Mouse (Mus musculus): Measurements from ENCODE around the gene Stat3.
A peak's percentile ranks its signal among the peaks of the same experiment; 100 is the strongest.

The Stat3 gene

DNA sequence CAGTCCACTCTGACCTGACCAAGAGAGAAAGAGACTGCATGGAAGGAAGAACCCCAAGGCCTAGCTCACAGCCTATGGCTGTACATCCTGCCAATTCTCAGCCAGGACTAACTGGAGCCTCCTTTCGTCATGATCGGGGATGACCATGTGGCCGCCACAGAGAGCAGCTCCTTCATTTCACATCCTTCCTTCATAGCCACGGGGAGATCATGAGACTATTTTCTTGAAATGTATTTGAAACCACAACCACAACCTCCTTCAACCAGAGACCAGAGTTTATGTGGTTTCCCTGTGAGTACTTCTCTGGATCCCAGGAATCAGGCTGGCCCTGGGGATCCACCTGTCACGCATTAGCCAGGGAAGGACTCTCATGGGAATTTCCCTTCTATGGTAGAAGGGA lies 86.3 kb downstream of the Stat3 start:
- DNase-seq (ENCODE audit: low read depth, low spot score), result no peak
- Histone ChIP-seq H3K36me3 (ENCODE audit: control insufficient read depth, insufficient read depth, low read length, poor library complexity, severe bottlenecking) (no peaks in the 10 kb centered on the region), H3K27me3 (ENCODE audit: control insufficient read depth, insufficient read depth, low read length, poor library complexity, severe bottlenecking) (no peaks in the 10 kb centered on the region)

DNA sequence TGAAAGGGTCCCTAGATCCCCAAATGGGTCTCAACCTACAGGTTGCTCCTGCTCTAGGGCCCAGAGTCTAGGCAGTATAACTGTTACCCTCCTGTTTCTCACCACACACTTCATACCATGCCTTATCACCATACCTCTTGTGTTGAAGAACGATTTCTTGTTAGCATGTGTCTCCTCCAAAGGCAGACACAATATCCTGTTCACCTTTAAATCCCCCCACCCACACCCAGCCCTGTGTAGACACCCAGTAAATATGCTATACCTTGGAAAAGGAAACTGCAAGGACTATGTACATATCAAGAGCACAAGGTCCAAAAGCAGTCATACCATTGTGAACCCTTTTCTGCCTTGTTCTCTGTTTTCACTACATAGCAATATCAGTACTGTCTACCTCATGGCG lies 87.3 kb downstream of the Stat3 start:
- Histone ChIP-seq H3K27me3 (ENCODE audit: control insufficient read depth, insufficient read depth, low read length, poor library complexity, severe bottlenecking) (no peaks in the 10 kb centered on the region), H3K36me3 (ENCODE audit: control insufficient read depth, insufficient read depth, low read length, poor library complexity, severe bottlenecking) (no peaks in the 10 kb centered on the region)
- no peak for DNase-seq (ENCODE audit: low read depth, low spot score)

DNA sequence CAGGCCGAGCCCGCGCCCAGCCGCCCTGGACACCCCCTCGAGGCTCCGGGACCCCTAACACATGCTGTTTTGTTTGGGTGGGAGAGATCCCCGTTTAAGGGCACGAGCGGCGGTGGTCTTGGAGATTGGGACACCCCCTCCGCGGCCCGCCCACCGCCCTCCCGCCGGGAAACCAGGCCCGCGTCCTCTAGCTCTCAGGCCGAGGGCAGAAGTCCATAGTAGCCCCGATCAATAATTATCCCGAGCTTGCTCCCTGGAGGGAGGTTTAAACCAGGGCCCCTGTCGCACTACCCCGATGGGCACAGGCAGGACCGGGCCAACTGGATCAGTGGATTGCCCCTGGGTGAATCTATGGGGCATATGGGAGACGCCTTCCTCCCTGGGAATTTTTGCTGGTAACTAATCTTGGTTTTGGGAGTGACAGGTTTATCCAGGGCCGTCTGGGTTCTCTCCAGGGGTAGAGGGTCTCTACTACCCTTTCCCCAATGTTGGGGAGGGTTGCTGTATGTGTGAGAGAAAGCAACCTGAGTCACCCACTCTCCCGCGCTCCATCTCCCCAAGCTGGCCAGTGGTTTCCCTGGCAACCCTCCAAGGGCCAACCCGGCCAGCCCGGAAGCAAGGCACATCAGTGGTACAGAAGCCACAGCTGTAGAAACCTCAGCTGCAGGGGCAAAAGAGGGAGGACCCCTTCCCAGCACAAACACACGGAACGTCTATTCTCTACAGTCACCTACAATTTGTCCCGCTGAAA lies 88.4 kb downstream of the Stat3 start:
- Histone ChIP-seq H3K27me3 (ENCODE audit: control insufficient read depth, insufficient read depth, low read length, poor library complexity, severe bottlenecking) (no peaks in the 10 kb centered on the region), H3K36me3 (ENCODE audit: control insufficient read depth, insufficient read depth, low read length, poor library complexity, severe bottlenecking) (no peaks in the 10 kb centered on the region)
- DNase-seq (ENCODE audit: low read depth, low spot score), result no peak

DNA sequence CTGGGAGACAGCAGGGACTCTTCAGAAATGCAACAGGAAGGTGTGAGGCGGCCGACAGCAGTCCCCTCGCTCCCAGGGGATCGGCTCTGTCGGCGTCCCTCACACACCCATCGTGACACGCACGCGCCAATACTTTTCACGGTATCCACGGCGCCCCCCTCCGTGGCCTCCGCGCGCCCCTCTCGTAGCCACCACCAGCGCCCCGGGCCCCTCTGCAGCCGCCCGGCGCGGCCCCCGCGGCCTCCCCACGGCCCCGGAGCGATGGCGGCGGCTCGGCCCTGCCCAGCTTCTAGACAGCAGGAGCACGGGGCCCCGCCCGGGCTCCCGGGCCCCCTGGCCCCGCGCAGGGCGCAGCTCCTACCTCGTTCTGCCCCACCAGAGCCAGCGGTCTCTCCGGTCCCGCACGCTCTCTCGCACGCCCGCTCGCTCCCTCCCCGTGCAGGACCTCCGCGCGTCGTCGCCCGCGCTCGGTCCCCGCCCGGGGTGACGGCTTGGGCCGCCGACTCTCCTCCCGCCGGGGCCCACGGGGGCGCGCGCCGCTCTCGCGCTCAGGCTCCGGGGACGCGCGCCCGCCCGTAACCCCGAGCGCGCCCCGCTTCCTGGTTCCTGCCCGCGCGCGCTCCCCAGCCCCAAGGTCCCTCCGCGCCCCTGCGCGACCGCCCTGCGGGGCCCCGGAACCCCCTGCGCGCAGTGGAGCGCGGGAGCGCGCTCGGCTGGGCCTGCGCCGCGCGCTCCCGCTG lies 89.1 kb downstream of the Stat3 start, which contains the start of gene Stat5b:
TSS of gene Stat5b (minus strand) at position 687 of the 740 bp plus-strand sequence.
- peak; percentile 84 for DNase-seq (ENCODE audit: low read depth, low spot score)
- Histone ChIP-seq H3K36me3 (ENCODE audit: control insufficient read depth, insufficient read depth, low read length, poor library complexity, severe bottlenecking) (0 out of 2 replicates have a peak, but pooled peaks cover 2% of the 10 kb centered on the region), H3K27me3 (ENCODE audit: control insufficient read depth, insufficient read depth, low read length, poor library complexity, severe bottlenecking) (no peaks in the 10 kb centered on the region)

DNA sequence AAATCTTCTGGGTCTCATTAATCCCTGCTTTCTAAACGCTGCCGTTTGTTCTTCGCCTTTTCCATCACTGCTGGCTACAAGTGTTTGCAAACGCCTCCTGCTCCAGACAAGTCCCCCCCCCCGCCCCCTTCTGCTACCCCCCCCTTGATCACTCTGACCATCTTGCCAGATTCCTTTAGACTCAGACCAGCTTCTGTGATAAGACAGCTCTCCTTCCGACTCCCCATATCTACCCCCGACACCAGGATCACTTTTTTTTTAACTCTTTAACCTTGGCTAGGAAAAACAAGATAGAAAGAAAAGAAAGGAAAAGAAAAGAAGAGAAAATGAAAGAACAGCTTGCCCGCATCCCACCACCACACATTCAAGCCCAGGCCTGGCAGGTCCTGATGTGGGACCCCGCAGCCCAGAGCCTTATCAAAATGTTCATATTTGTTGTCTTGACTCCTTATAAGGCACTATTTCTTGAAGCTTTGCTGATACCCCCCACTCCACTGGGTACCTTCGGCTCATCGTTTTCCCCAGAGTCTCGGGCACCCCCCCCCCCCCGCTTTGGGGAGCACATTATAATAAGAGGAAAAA lies 89.8 kb downstream of the Stat3 start:
- H3K27me3 ChIP-seq (ENCODE audit: control insufficient read depth, insufficient read depth, low read length, poor library complexity, severe bottlenecking), result no peaks in the 10 kb centered on the region
- DNase-seq (ENCODE audit: low read depth, low spot score), result no peak
- 0 out of 2 replicates have a peak, but pooled peaks cover 2% of the 10 kb centered on the region for H3K36me3 ChIP-seq (ENCODE audit: control insufficient read depth, insufficient read depth, low read length, poor library complexity, severe bottlenecking)

DNA sequence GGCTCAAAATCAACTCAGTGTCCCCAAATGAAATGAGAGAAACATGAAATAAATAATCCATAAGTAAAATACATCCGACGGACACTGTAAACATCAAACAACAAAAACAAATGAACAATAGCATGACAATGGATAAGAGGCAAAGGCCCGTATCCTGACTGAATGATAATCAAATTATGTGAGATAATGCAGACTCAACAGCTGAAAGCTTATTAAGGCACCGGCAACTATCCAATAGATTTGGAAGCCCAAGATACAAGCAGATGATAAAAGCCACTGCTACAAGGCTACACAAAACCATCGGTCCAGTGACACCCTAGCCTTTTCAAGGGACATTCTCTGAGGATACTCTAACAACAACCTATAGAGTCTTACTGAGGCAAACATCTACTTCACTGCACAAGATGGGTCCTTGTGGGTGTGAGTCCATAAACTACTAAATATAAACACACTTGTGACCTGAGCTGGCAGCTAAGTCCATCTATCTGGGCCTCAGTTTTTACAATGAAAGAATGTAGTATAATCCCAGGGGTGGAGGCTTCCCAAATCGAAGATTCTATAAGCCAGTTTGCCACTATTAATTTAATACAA lies 90.5 kb downstream of the Stat3 start:
- no peaks in the 10 kb centered on the region for H3K27me3 ChIP-seq (ENCODE audit: control insufficient read depth, insufficient read depth, low read length, poor library complexity, severe bottlenecking)
- H3K36me3 ChIP-seq (ENCODE audit: control insufficient read depth, insufficient read depth, low read length, poor library complexity, severe bottlenecking), result 0 out of 2 replicates have a peak, but pooled peaks cover 2% of the 10 kb centered on the region
- no peak for DNase-seq (ENCODE audit: low read depth, low spot score)

DNA sequence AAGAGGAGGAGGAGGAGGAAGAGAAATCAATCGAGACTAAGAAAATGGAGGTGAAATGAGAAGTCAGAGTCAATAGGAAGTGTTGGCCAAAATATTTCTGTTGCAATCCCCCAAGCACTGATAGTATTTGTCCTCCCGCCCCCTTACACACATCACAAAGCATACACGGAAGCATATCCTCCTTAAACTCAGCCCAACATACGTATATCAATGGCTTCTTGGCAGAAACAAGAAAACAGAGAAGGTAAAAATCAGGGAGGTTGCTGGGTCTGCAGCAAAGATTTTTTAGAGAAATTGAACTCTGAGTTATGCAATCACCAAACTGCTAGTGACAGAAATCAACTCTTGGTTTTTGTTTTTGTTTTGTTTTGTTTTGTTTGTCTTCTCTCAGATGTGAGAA lies 91.3 kb downstream of the Stat3 start:
- DNase-seq (ENCODE audit: low read depth, low spot score), result no peak
- Histone ChIP-seq H3K27me3 (ENCODE audit: control insufficient read depth, insufficient read depth, low read length, poor library complexity, severe bottlenecking) (no peaks in the 10 kb centered on the region), H3K36me3 (ENCODE audit: control insufficient read depth, insufficient read depth, low read length, poor library complexity, severe bottlenecking) (0 out of 2 replicates have a peak, but pooled peaks cover 2% of the 10 kb centered on the region)

DNA sequence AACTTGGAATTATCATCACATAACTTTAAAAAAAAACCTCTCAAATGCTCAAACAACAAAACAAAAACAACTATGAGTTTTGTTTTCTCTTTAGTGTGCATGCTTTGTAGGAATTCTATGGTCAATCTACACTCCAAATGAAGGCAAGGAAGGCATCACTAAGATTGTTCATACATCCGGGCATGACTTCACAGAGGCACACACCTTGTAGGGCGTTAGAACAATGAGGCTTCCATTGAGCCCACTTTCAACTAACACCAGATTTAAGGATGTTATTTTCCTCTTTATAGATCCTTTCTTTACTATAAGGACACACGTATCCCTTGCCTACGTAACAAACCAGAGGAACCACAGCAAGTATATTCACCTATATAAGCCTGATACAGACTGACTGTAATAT lies 91.8 kb downstream of the Stat3 start:
- no peak for DNase-seq (ENCODE audit: low read depth, low spot score)
- Histone ChIP-seq H3K36me3 (ENCODE audit: control insufficient read depth, insufficient read depth, low read length, poor library complexity, severe bottlenecking) (0 out of 2 replicates have a peak, but pooled peaks cover 2% of the 10 kb centered on the region), H3K27me3 (ENCODE audit: control insufficient read depth, insufficient read depth, low read length, poor library complexity, severe bottlenecking) (no peaks in the 10 kb centered on the region)

DNA sequence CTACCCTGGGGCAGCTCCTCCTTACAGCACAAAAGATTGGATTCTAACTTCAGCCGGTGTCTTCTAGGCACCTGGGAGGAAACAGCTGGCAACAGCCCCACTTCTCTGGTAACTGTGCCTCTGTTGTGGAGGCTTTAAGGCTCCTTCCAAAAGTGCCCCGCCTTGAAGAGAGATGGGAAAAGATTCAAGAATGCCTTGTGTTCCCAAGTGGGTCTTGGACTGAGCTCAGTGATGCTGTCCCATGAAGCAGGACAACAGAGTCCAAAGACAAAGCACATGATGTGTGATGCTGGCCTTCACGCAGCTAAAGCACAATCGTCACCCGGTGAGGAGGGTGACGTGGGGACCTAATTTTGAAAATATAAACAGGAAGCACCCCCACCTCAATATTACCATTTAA lies 93.5 kb downstream of the Stat3 start:
- DNase-seq (ENCODE audit: low read depth, low spot score), result no peak
- 0 out of 2 replicates have a peak, but pooled peaks cover 2% of the 10 kb centered on the region for H3K36me3 ChIP-seq (ENCODE audit: control insufficient read depth, insufficient read depth, low read length, poor library complexity, severe bottlenecking)
- no peaks in the 10 kb centered on the region for H3K27me3 ChIP-seq (ENCODE audit: control insufficient read depth, insufficient read depth, low read length, poor library complexity, severe bottlenecking)

DNA sequence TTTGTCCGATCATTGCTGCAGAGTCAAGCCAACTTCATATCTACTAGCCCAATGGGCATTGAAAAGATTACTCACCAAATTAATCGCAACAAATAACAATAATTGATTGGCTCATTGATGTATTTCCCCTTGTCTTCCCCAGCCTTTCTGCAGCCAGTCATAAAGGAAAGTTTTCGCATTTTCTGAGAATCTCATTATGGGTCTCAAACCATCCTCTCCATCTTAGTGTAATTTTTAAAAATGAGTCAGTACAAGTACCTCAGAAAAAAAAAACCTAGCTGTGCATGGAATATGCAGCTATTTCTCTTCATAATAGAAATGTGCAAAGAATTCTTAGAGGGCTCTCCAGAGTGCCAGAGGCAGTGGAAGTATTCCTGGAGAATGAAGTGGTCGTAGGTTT lies 95.2 kb downstream of the Stat3 start:
- DNase-seq (ENCODE audit: low read depth, low spot score), result no peak
- Histone ChIP-seq H3K27me3 (ENCODE audit: control insufficient read depth, insufficient read depth, low read length, poor library complexity, severe bottlenecking) (no peaks in the 10 kb centered on the region), H3K36me3 (ENCODE audit: control insufficient read depth, insufficient read depth, low read length, poor library complexity, severe bottlenecking) (0 out of 2 replicates have a peak, but pooled peaks cover 2% of the 10 kb centered on the region)

DNA sequence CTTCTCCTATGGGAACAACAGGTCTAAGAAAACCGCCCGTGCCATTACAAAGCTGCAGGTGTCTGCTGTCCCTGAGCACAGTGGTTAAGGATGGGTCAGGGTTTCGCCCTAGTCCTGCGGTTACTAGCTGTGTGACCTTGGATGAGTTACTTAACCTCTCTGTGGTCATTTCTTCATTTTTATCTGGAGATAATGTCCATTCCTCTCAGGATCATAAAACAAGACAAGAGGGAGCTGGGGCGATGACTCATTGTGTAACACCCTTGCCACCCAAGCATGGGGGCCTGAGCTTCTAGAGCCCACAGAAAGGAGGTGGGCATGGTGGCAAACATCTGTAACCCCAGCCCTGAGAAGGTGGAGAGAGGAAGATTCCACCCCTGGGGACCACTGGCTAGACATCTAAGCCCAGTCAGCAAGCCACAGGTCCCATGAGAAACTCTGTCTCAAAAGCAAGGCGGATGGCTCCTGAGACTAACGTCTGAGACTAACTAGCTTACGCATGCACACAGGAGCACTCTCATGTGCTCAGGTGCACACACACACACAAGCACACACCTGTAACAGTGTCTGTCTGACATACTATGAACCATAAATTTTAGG lies 96.2 kb downstream of the Stat3 start:
- H3K27me3 ChIP-seq (ENCODE audit: control insufficient read depth, insufficient read depth, low read length, poor library complexity, severe bottlenecking), result no peaks in the 10 kb centered on the region
- no peak for DNase-seq (ENCODE audit: low read depth, low spot score)

DNA sequence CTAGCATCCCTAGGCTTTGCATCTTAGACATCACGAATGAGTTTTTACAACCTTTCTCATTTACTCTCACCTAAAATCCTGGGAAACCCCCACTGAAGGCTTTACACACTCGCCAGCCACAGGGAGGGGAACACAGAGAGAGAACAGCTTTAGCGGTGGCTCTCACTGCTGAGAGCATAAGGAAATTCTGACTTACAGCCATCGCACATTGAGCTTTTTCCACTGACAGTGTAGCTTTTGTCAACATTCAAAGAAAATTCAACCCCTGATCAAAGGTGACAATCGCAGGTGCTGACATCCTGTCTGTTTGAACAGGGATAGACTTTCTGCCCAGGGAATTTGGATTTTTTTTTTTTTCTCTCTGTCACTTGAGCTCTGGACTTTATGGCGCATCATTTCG lies 97.3 kb downstream of the Stat3 start:
- no peak for DNase-seq (ENCODE audit: low read depth, low spot score)
- no peaks in the 10 kb centered on the region for H3K27me3 ChIP-seq (ENCODE audit: control insufficient read depth, insufficient read depth, low read length, poor library complexity, severe bottlenecking)
- H3K36me3 ChIP-seq (ENCODE audit: control insufficient read depth, insufficient read depth, low read length, poor library complexity, severe bottlenecking), result 0 out of 2 replicates have a peak, but pooled peaks cover 2% of the 10 kb centered on the region

More for the DNA sequence above, 96.2 kb downstream of the Stat3 start:
- 0 out of 2 replicates have a peak, but pooled peaks cover 2% of the 10 kb centered on the region for H3K36me3 ChIP-seq (ENCODE audit: control insufficient read depth, insufficient read depth, low read length, poor library complexity, severe bottlenecking)

DNA sequence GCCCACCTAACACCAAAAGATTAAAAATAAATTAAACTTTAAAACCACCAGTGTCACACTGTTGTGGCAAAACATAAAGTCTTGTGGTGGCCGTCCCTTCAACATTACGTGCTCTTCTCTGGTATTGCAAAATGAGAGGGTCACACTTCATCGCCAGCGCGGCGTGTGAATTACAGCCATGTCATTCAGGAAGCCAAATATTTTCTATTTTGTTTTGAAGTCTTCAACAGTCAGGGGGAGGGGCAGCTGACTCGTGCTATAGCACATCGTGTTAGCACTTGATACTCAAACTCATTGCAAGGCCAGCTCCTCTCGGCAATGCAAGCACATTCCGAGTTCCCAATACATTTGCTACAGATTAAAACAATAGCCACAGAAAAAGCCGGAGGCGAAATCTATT lies 98.5 kb downstream of the Stat3 start:
- Histone ChIP-seq H3K27me3 (ENCODE audit: control insufficient read depth, insufficient read depth, low read length, poor library complexity, severe bottlenecking) (no peaks in the 10 kb centered on the region), H3K36me3 (ENCODE audit: control insufficient read depth, insufficient read depth, low read length, poor library complexity, severe bottlenecking) (0 out of 2 replicates have a peak, but pooled peaks cover 2% of the 10 kb centered on the region)
- DNase-seq (ENCODE audit: low read depth, low spot score), result peak; percentile 46

DNA sequence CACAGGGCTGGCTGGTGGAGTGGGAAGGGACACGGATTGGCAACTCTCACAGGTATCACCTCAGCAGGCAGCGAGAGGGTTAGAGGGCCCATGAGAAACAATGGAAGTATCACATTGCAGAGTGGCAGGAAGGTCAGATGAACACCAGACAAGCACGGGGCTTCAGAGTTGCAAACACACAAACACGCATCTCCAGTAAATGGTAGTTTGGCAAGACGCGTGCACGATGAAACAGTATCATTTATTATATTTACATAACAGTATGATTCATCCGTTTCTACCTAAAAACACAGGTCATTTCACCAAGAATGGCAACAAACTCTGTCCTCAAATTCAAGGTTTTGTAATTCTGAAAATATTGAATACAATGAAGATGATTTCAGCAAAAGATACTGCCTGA lies 99.8 kb downstream of the Stat3 start:
- DNase-seq (ENCODE audit: low read depth, low spot score), result no peak
- no peaks in the 10 kb centered on the region for H3K36me3 ChIP-seq (ENCODE audit: control insufficient read depth, insufficient read depth, low read length, poor library complexity, severe bottlenecking)
- H3K27me3 ChIP-seq (ENCODE audit: control insufficient read depth, insufficient read depth, low read length, poor library complexity, severe bottlenecking), result no peaks in the 10 kb centered on the region

Measured in splenic B cell, adult 2 months (primary cell).